Mouse (Mus musculus) liver, postnatal 0 days (tissue): ENCODE measurements around the gene Gm28047. TPM values are rescaled to one million over a fixed set of nuclear protein-coding genes. Genes with fewer than 3 reads are reported as not detected.

Source experiments
- ATAC-seq: fragments of 200-750 bp; cut with Nextera tagmentation; 2 replicates; pipeline ENCODE4 v1.8.0; 2017; ENCODE audit warnings: mild to moderate bottlenecking, moderate library complexity
- DNase-seq: peaks from one replicate; pipeline ENCODE4 v3.0.0-alpha.2; 2016
- H3K27ac ChIP-seq: fragments of 300-500 bp; sonication (generic); 2 replicates; pipeline ENCODE4 v1.5.1; 2014; ENCODE audit warnings: antibody characterized with exemption, moderate library complexity, mild to moderate bottlenecking, low read depth
- H3K27me3 ChIP-seq: fragments of 300-500 bp; sonication (generic); 2 replicates; pipeline ENCODE4 v1.6.1; 2014; ENCODE audit warnings: low read length, control low read depth, mixed read lengths; ENCODE audit not compliant: insufficient read depth
- H3K36me3 ChIP-seq: fragments of 300-500 bp; sonication (generic); replicated peaks from 2 replicates; pipeline ENCODE4 v1.6.1; 2014; ENCODE audit warnings: mild to moderate bottlenecking, control low read depth, low read length, moderate library complexity, mixed read lengths; ENCODE audit not compliant: insufficient read depth
- H3K4me1 ChIP-seq: fragments of 300-500 bp; sonication (generic); 2 replicates; pipeline ENCODE4 v1.6.1; 2014; ENCODE audit warnings: antibody characterized with exemption, mild to moderate bottlenecking, control low read depth; ENCODE audit not compliant: insufficient read depth
- H3K4me2 ChIP-seq: fragments of 300-500 bp; sonication (generic); 2 replicates; pipeline ENCODE4 v1.6.1; 2014; ENCODE audit warnings: low read depth, mild to moderate bottlenecking, low read length, moderate library complexity, mixed read lengths
- H3K4me3 ChIP-seq: fragments of 300-500 bp; sonication (generic); 2 replicates; pipeline ENCODE4 v1.5.1; 2014; ENCODE audit warnings: low read depth, low read length
- H3K9ac ChIP-seq: fragments of 300-500 bp; sonication (generic); replicated peaks from 2 replicates; pipeline ENCODE4 v1.6.1; 2014; ENCODE audit warnings: mild to moderate bottlenecking, moderate library complexity
- H3K9me3 ChIP-seq: fragments of 300-500 bp; sonication (generic); 2 replicates; pipeline ENCODE4 v1.6.1; 2016; ENCODE audit warnings: mild to moderate bottlenecking, control low read depth, low read length, mixed read lengths
- CTCF ChIP-seq: sonication (generic); IDR thresholded peaks from 2 replicates; pipeline ENCODE4 v1.5.1; 2016; ENCODE audit warnings: antibody characterized with exemption, low read depth
- EP300 ChIP-seq: IDR thresholded peaks from 2 replicates; pipeline ENCODE4 v1.6.1; 2016; ENCODE audit warnings: antibody characterized with exemption, low read depth, mild to moderate bottlenecking
- WGBS: fragments of 180-500 bp; shearing (Covaris S2); extraction: QIAGEN DNeasy Blood & Tissue Kit; methylation state at CpG from one replicate; pipeline ENCODE4 v1.1.7; 2014; ENCODE audit not compliant: insufficient replicate concordance; 5-methylcytosine and 5-hydroxymethylcytosine counted together
- polyA plus RNA-seq: library from polyadenylated mRNA; unstranded; fragments of >200 nt; fragmentation: Nextera tagmentation; extraction: Ambion mirVana; gene quantifications from 2 replicates; pipeline ENCODE4 v1.2.1, GENCODE M21; 2015

The Gm28047 gene
- polyA plus RNA-seq, 1 experiment from 2014 or later: not detected

- DNase-seq: no peak
- Histone ChIP-seq H3K4me1 (peaks cover 15% of the 10 kb centered on the region), H3K4me2 (peak overlapping the region; percentile 97; the same call in 1 of the 2 replicates), H3K9me3 (no peaks in the 10 kb centered on the region), H3K27me3 (0 out of 2 replicates have a peak, but pooled peaks cover 5% of the 10 kb centered on the region), H3K4me3 (no peak overlapping the region), H3K9ac (0 out of 2 replicates have a peak overlapping the region, but pooled peaks have one; percentile 58), H3K27ac (no peak overlapping the region), H3K36me3 (no peaks in the 10 kb centered on the region)
- 40% methylated on average over 6 of the region's 6 CpGs for WGBS
- TF ChIP-seq EP300: no peak
- TF ChIP-seq CTCF: no peak
- ATAC-seq: no peak
Measured at GRCm38 (mm10) chr15:102511285-102511833, 113.5 kb downstream of the Gm28047 start.

GRCm38 (mm10) chr15:102510590-102511284 is 114.1 kb downstream of the Gm28047 start:
- H3K4me1 ChIP-seq: peaks cover 10% of the 10 kb centered on the region
- no peaks in the 10 kb centered on the region for H3K9me3 ChIP-seq
- H3K27me3 ChIP-seq: no peaks in the 10 kb centered on the region
- WGBS: 5% methylated on average over 32 of the region's 34 CpGs
- no peak for TF ChIP-seq CTCF
- H3K4me3 ChIP-seq: peak overlapping the region; percentile 64
- DNase-seq: peak; percentile 85
- ATAC-seq: peak; percentile 92
- H3K36me3 ChIP-seq: no peaks in the 10 kb centered on the region
- H3K27ac ChIP-seq: no peak overlapping the region
- peak overlapping the region; percentile 58 for H3K9ac ChIP-seq
- peak overlapping the region; percentile 97 for H3K4me2 ChIP-seq

- no peak overlapping the region for H3K27ac ChIP-seq
- TF ChIP-seq EP300 (no peak), CTCF (no peak)
Measured at GRCm38 (mm10) chr15:102510110-102510509, 114.8 kb downstream of the Gm28047 start.

GRCm38 (mm10) chr15:102508336-102508735 is 116.5 kb downstream of the Gm28047 start:
- H3K36me3 ChIP-seq: peaks cover 13% of the 10 kb centered on the region
- H3K4me3 ChIP-seq: no peak overlapping the region
- DNase-seq: no peak
- ATAC-seq: no peak
- WGBS: 72% methylated on average over 3 of the region's 3 CpGs
- no peak for TF ChIP-seq EP300
- no peak for TF ChIP-seq CTCF
- H3K4me1 ChIP-seq: peaks cover 10% of the 10 kb centered on the region
- H3K4me2 ChIP-seq: no peak overlapping the region
- H3K9me3 ChIP-seq: no peaks in the 10 kb centered on the region
- H3K9ac ChIP-seq: no peak overlapping the region
- no peak overlapping the region for H3K27ac ChIP-seq
- H3K27me3 ChIP-seq: no peaks in the 10 kb centered on the region

More at GRCm38 (mm10) chr15:102510110-102510509, 114.8 kb downstream of the Gm28047 start:
- Histone ChIP-seq H3K27me3 (no peaks in the 10 kb centered on the region), H3K36me3 (no peaks in the 10 kb centered on the region), H3K4me3 (peak overlapping the region; percentile 64), H3K4me2 (peak overlapping the region; percentile 97), H3K9ac (peak overlapping the region; percentile 58), H3K9me3 (no peaks in the 10 kb centered on the region), H3K4me1 (peaks cover 10% of the 10 kb centered on the region)
- ATAC-seq (peak; percentile 33), DNase-seq (no peak)
- WGBS: 14% methylated on average over 9 of the region's 9 CpGs

- no peak for ATAC-seq
- no peak for TF ChIP-seq CTCF
- TF ChIP-seq EP300: no peak
- Histone ChIP-seq H3K36me3 (peaks cover 19% of the 10 kb centered on the region), H3K4me2 (no peak overlapping the region), H3K27me3 (no peaks in the 10 kb centered on the region), H3K4me1 (peaks cover 10% of the 10 kb centered on the region), H3K27ac (no peak overlapping the region), H3K9ac (no peak overlapping the region), H3K4me3 (no peak overlapping the region), H3K9me3 (no peaks in the 10 kb centered on the region)
- DNase-seq: no peak
Measured at GRCm38 (mm10) chr15:102507561-102507960, 117.3 kb downstream of the Gm28047 start.

- H3K4me2 ChIP-seq: no peak overlapping the region
- DNase-seq (no peak), ATAC-seq (no peak)
- peaks cover 26% of the 10 kb centered on the region for H3K36me3 ChIP-seq
- H3K4me3 ChIP-seq: no peak overlapping the region
- H3K9ac ChIP-seq: no peak overlapping the region
- TF ChIP-seq EP300: no peak
- TF ChIP-seq CTCF: no peak
- no peak overlapping the region for H3K27ac ChIP-seq
- no peaks in the 10 kb centered on the region for H3K9me3 ChIP-seq
- 79% methylated on average over 1 of the region's 1 CpGs for WGBS
- no peaks in the 10 kb centered on the region for H3K27me3 ChIP-seq
- H3K4me1 ChIP-seq: peaks cover 10% of the 10 kb centered on the region
Measured at GRCm38 (mm10) chr15:102506864-102507263, 118.0 kb downstream of the Gm28047 start.
